8 mouse cellular contexts compared by ENCODE assay signal in genomic region chr3:90220088-90220487, GRCm38 (mm10). TPM values are rescaled to one million over a fixed set of nuclear protein-coding genes. Genes with fewer than 3 reads are reported as not detected.
DNase-seq lines count a peak whose midpoint lies in the region; ATAC-seq and TF ChIP-seq lines count a peak whose summit lies in the region.

No protein-coding gene starts in this region.

- peak overlapping the region; percentile 37 for H3K4me3 ChIP-seq in forebrain, embryonic 11.5 days (ENCODE audit: low read depth, low read length)
- peak overlapping the region; percentile 38 for H3K4me3 ChIP-seq in hindbrain, embryonic 13.5 days
- H3K4me3 ChIP-seq in left cerebral cortex, adult 2 months, result peak overlapping the region; percentile 43
- H3K4me3 ChIP-seq in megakaryocyte, embryonic 14.5 days (replicated peaks), result peak overlapping the region; percentile 93

- WGBS in forebrain, embryonic 11.5 days, result 14% methylated on average over 6 of the region's 6 CpGs
- 15% methylated on average over 6 of the region's 6 CpGs for WGBS in hindbrain, embryonic 13.5 days

- intact Hi-C loops in left cerebral cortex, adult 2 months (cut with DNase I), result loop anchor here (2.0 kb wide), 1 partner anchor 153 kb away; no protein-coding TSS in a partner anchor

- no peaks in the 10 kb centered on the region for H3K9me3 ChIP-seq in forebrain, embryonic 11.5 days (ENCODE audit: control insufficient read depth, low read length)
- H3K9me3 ChIP-seq in hindbrain, embryonic 13.5 days, result no peaks in the 10 kb centered on the region
- no peaks in the 10 kb centered on the region for H3K9me3 ChIP-seq in megakaryocyte, embryonic 14.5 days

- peak overlapping the region; percentile 79 for H3K4me2 ChIP-seq in forebrain, embryonic 11.5 days (ENCODE audit: low read depth, low read length, severe bottlenecking)
- peak overlapping the region; percentile 82 for H3K4me2 ChIP-seq in hindbrain, embryonic 13.5 days

- H3K36me3 ChIP-seq in forebrain, embryonic 11.5 days (ENCODE audit: control insufficient read depth, insufficient read depth, low read length), result no peaks in the 10 kb centered on the region
- no peaks in the 10 kb centered on the region; the same call in 1 of the 2 replicates for H3K36me3 ChIP-seq in hindbrain, embryonic 13.5 days
- H3K36me3 ChIP-seq in megakaryocyte, embryonic 14.5 days (replicated peaks; ENCODE audit: low read length), result peaks cover 24% of the 10 kb centered on the region

- H3K27me3 ChIP-seq in forebrain, embryonic 11.5 days (ENCODE audit: control insufficient read depth, insufficient read depth, low read length), result no peaks in the 10 kb centered on the region
- H3K27me3 ChIP-seq in hindbrain, embryonic 13.5 days, result no peaks in the 10 kb centered on the region
- H3K27me3 ChIP-seq in megakaryocyte, embryonic 14.5 days (replicated peaks), result no peaks in the 10 kb centered on the region

- peak; percentile 31; the same call in 1 of the 2 replicates for ATAC-seq in forebrain, embryonic 11.5 days (replicated peaks; ENCODE audit: low FRiP score)
- ATAC-seq in hindbrain, embryonic 13.5 days (ENCODE audit: low FRiP score), result peak; percentile 60

- peak overlapping the region; percentile 65; the same call in 1 of the 2 replicates for H3K9ac ChIP-seq in forebrain, embryonic 11.5 days (ENCODE audit: low read length)
- peak overlapping the region; percentile 65; the same call in 1 of the 2 replicates for H3K9ac ChIP-seq in hindbrain, embryonic 13.5 days

- TF ChIP-seq CTCF in left cerebral cortex, adult 2 months (IDR thresholded peaks at IDR 0.05), result peak; percentile 73

- H3K4me1 ChIP-seq in forebrain, embryonic 11.5 days (replicated peaks; ENCODE audit: control insufficient read depth, insufficient read depth, low read length), result 0 out of 2 replicates have a peak, but pooled peaks cover 6% of the 10 kb centered on the region
- peaks cover 22% of the 10 kb centered on the region for H3K4me1 ChIP-seq in hindbrain, embryonic 13.5 days (replicated peaks)
- H3K4me1 ChIP-seq in megakaryocyte, embryonic 14.5 days, result peaks cover 65% of the 10 kb centered on the region

- peak overlapping the region; percentile 76 for H3K27ac ChIP-seq in forebrain, embryonic 11.5 days (ENCODE audit: low read depth, low read length)
- H3K27ac ChIP-seq in hindbrain, embryonic 13.5 days, result 0 out of 2 replicates have a peak overlapping the region, but pooled peaks have one; percentile 30
- H3K27ac ChIP-seq in left cerebral cortex, adult 2 months, result peak overlapping the region; percentile 60; the same call in 1 of the 2 replicates

- peak; percentile 64 for DNase-seq in kidney, adult 18-20 months
- no peak for DNase-seq in kidney, adult 11 months
- peak; percentile 36 for DNase-seq in c-Kit-negative CD71-positive TER-119-positive erythroid progenitor cells, embryonic 14.5 days (ENCODE audit: low read depth, low spot score)
- DNase-seq in forebrain, embryonic 11.5 days (ENCODE audit: low spot score), result peak; percentile 64
- DNase-seq in left cerebral cortex, adult 2 months (ENCODE audit: extremely low spot score in 1 of 2, low spot score in 2 of 2), result peak; percentile 18 to 33
- peak; percentile 22 for DNase-seq in skeletal muscle tissue, adult 2 months (ENCODE audit: low read depth, low spot score)

RNA-seq across cellular contexts. Expression of gene Rab13, which starts 6.6 kb away (rescaled TPM):
- polyA plus RNA-seq in forebrain, embryonic 11.5 days (2014; fragmentation: Nextera tagmentation; extraction: Ambion mirVana), result 11.4 and 14.7 TPM in 2 replicates
- polyA plus RNA-seq in hindbrain, embryonic 13.5 days (2015; fragmentation: Nextera tagmentation; extraction: Ambion mirVana), result 28.9 and 29.8 TPM in 2 replicates
- 1 to 10 TPM; 7.9 to 8.9 TPM for total RNA-seq in left cerebral cortex, adult 2 months (2021)
- polyA plus RNA-seq in megakaryocyte, embryonic 14.5 days (2012; ENCODE audit: insufficient read depth, low replicate concordance), result 7.1 and 45.9 TPM in 2 replicates

RNA-seq across cellular contexts. Expression of gene Rps27, which starts 6.6 kb away (rescaled TPM):
- polyA plus RNA-seq in forebrain, embryonic 11.5 days (2014; fragmentation: Nextera tagmentation; extraction: Ambion mirVana), result 1,103 and 1,109 TPM in 2 replicates
- 1,053 and 1,153 TPM in 2 replicates for polyA plus RNA-seq in hindbrain, embryonic 13.5 days (2015; fragmentation: Nextera tagmentation; extraction: Ambion mirVana)
- total RNA-seq in left cerebral cortex, adult 2 months (2021), result 100 to 1,000 TPM; 799 to 888 TPM
- polyA plus RNA-seq in megakaryocyte, embryonic 14.5 days (2012; ENCODE audit: insufficient read depth, low replicate concordance), result 120 and 279 TPM in 2 replicates

RNA-seq across cellular contexts. Expression of gene Jtb, which starts 11.3 kb away (rescaled TPM):
- polyA plus RNA-seq in forebrain, embryonic 11.5 days (2014; fragmentation: Nextera tagmentation; extraction: Ambion mirVana), result 103 and 110 TPM in 2 replicates
- polyA plus RNA-seq in hindbrain, embryonic 13.5 days (2015; fragmentation: Nextera tagmentation; extraction: Ambion mirVana), result 87.8 and 96.1 TPM in 2 replicates
- 10 to 100 TPM; 43.8 to 49.5 TPM for total RNA-seq in left cerebral cortex, adult 2 months (2021)
- 132 and 150 TPM in 2 replicates for polyA plus RNA-seq in megakaryocyte, embryonic 14.5 days (2012; ENCODE audit: insufficient read depth, low replicate concordance)

RNA-seq across cellular contexts. Expression of gene Creb3l4, which starts 23.2 kb away (rescaled TPM):
- polyA plus RNA-seq in forebrain, embryonic 11.5 days (2014; fragmentation: Nextera tagmentation; extraction: Ambion mirVana), result 6.0 and 6.2 TPM in 2 replicates
- polyA plus RNA-seq in hindbrain, embryonic 13.5 days (2015; fragmentation: Nextera tagmentation; extraction: Ambion mirVana), result 3.0 TPM in 2 replicates
- under 1 TPM; 0.42 to 0.50 TPM for total RNA-seq in left cerebral cortex, adult 2 months (2021)
- polyA plus RNA-seq in megakaryocyte, embryonic 14.5 days (2012; ENCODE audit: insufficient read depth, low replicate concordance), result 0.07 TPM in 1 of 2 replicates, not detected in the other

RNA-seq across cellular contexts. Expression of gene Slc39a1, which starts 27.9 kb away (rescaled TPM):
- polyA plus RNA-seq in forebrain, embryonic 11.5 days (2014; fragmentation: Nextera tagmentation; extraction: Ambion mirVana), result 57.5 and 58.5 TPM in 2 replicates
- polyA plus RNA-seq in hindbrain, embryonic 13.5 days (2015; fragmentation: Nextera tagmentation; extraction: Ambion mirVana), result 52.7 and 54.9 TPM in 2 replicates
- 10 to 100 TPM; 38.8 to 43.0 TPM for total RNA-seq in left cerebral cortex, adult 2 months (2021)
- 14.4 and 22.8 TPM in 2 replicates for polyA plus RNA-seq in megakaryocyte, embryonic 14.5 days (2012; ENCODE audit: insufficient read depth, low replicate concordance)

Comparison
In these comparisons a context has a peak if more than half of its experiments do, and no peak if none do; other contexts are left out.
1. H3K4me3 ChIP-seq: peak in every context shown above with its lines; median percentile 93 in megakaryocyte, embryonic 14.5 days; 43 in left cerebral cortex, adult 2 months; 38 in hindbrain, embryonic 13.5 days; 37 in forebrain, embryonic 11.5 days.